Mouse (Mus musculus) liver, embryonic 14.5 days (tissue): ENCODE results near the gene Tsnax.

ENCODE experiments used
- CTCF ChIP-seq: IDR thresholded peaks from 2 replicates; pipeline ENCODE4 v1.5.1; 2016; ENCODE audit warnings: antibody characterized with exemption, low read depth, control low read depth
- EP300 ChIP-seq: IDR thresholded peaks from 2 replicates; pipeline ENCODE4 v1.6.1; 2016; ENCODE audit warnings: antibody characterized with exemption, low read depth

DNA sequence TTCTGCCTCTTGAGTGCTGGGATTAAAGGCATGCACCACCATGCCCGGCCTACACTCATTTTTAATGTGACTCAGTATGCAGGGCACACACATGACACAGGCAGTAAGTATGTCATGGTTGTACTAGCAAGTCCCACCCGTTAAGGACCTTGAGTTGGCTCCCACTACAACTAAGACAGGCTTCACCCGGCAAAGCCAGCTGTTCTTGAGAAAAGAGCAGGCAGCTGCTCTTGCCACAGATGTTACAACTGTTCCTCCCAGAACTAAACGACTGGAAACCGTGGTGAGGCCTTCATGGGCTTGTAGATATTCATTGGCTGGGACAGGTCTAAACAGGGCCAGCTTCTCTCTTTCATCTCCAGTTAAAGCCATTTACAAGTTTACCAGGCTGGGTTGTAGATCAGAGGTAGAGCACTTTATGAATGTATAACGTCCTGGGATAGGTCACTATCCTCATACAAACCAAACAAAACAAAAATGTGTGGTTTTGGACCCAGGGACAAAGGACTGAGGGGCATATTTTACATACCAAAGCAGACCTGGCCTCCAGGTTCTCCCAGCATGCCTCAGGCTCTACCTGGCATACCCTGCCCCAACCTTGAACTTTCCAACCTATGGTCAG lies 42.4 kb upstream of the Tsnax start:
- TF ChIP-seq EP300, result no peak
- TF ChIP-seq CTCF, result no peak
